Mouse (Mus musculus): ENCODE measurements at regions not wholly inside any gene's neighbourhood (a gene's known extent, or its start where the extent isn't known, plus 50 kb on each side); places are given as distances from the start of the nearest gene placed in this dataset.
"Not testable (repeated sequence)": the region's sequence is repeated elsewhere in the genome, so short reads cannot be mapped to it uniquely, and the experiment has no call there.

- no peak for DNase-seq (ENCODE audit: low spot score)
Measured at GRCm38 (mm10) chr13:3341416-3341815, 196.4 kb upstream of the Gdi2 start.

- no peak for DNase-seq (ENCODE audit: low spot score)
Measured at GRCm38 (mm10) chr13:3343611-3344010, 194.3 kb upstream of the Gdi2 start.

- not testable (repeated sequence) for DNase-seq (ENCODE audit: low spot score)
Measured at GRCm38 (mm10) chr13:3354912-3355311, 183.0 kb upstream of the Gdi2 start.

- no peak for DNase-seq (ENCODE audit: low spot score)
Measured at GRCm38 (mm10) chr13:3358079-3358608, 179.7 kb upstream of the Gdi2 start.

- no peak for DNase-seq (ENCODE audit: low spot score)
Measured at GRCm38 (mm10) chr13:3358996-3359750, 178.7 kb upstream of the Gdi2 start.

- DNase-seq (ENCODE audit: low spot score), result not testable (repeated sequence)
Measured at GRCm38 (mm10) chr13:3359751-3360260, 178.1 kb upstream of the Gdi2 start.

GRCm38 (mm10) chr13:3360503-3361490, 177.1 kb upstream of the Gdi2 start:
- no peak for DNase-seq (ENCODE audit: low spot score)

GRCm38 (mm10) chr13:3372701-3373100, 165.2 kb upstream of the Gdi2 start:
- DNase-seq (ENCODE audit: low spot score), result peak; percentile 20

- DNase-seq (ENCODE audit: low spot score), result peak; percentile 42
Measured at GRCm38 (mm10) chr13:3373522-3374220, 164.2 kb upstream of the Gdi2 start.

- DNase-seq (ENCODE audit: low spot score), result no peak
Measured at GRCm38 (mm10) chr13:3374796-3375195, 163.1 kb upstream of the Gdi2 start.

- not testable (repeated sequence) for DNase-seq (ENCODE audit: low spot score)
Measured at GRCm38 (mm10) chr13:3377801-3378200, 160.1 kb upstream of the Gdi2 start.

GRCm38 (mm10) chr13:3405783-3406182, 132.1 kb upstream of the Gdi2 start:
- not testable (repeated sequence) for DNase-seq (ENCODE audit: low spot score)

- peak; percentile 95 for DNase-seq (ENCODE audit: low spot score)
Measured at GRCm38 (mm10) chr13:3406236-3407017, 131.4 kb upstream of the Gdi2 start.

GRCm38 (mm10) chr13:3410281-3410680, 127.6 kb upstream of the Gdi2 start:
- DNase-seq (ENCODE audit: low spot score), result not testable (repeated sequence)

GRCm38 (mm10) chr13:3417026-3417425, 120.8 kb upstream of the Gdi2 start:
- DNase-seq (ENCODE audit: low spot score), result no peak

- not testable (repeated sequence) for DNase-seq (ENCODE audit: low spot score)
Measured at GRCm38 (mm10) chr13:3455374-3455773, 82.5 kb upstream of the Gdi2 start.

- no peak for DNase-seq (ENCODE audit: low spot score)
Measured at GRCm38 (mm10) chr13:3476884-3477283, 61.0 kb upstream of the Gdi2 start.

GRCm38 (mm10) chr13:3477997-3478728, 59.7 kb upstream of the Gdi2 start:
- peak; percentile 82 for DNase-seq (ENCODE audit: low spot score)

Measured in MN1 (cell line).